Mouse (Mus musculus) neural tube, embryonic 15.5 days (tissue): ENCODE data around the gene Ier5l. TPM values are rescaled to one million over a fixed set of nuclear protein-coding genes. Genes with fewer than 3 reads are reported as not detected.

ENCODE experiments used
- ATAC-seq: fragments of 200-750 bp; cut with Nextera tagmentation; 2 replicates; pipeline ENCODE4 v1.8.0; 2017; ENCODE audit warnings: mild to moderate bottlenecking, moderate TSS enrichment, moderate library complexity; ENCODE audit not compliant: low FRiP score
- H3K27ac ChIP-seq: fragments of 300-500 bp; sonication (generic); replicated peaks from 2 replicates; pipeline ENCODE4 v1.5.1; 2015; ENCODE audit warnings: mild to moderate bottlenecking, inconsistent platforms
- H3K27me3 ChIP-seq: fragments of 300-500 bp; sonication (generic); replicated peaks from 2 replicates; pipeline ENCODE4 v1.6.1; 2015; ENCODE audit warnings: inconsistent platforms
- H3K36me3 ChIP-seq: fragments of 300-500 bp; sonication (generic); 2 replicates; pipeline ENCODE4 v1.6.1; 2015; ENCODE audit warnings: inconsistent platforms
- H3K4me1 ChIP-seq: fragments of 300-500 bp; sonication (generic); 2 replicates; pipeline ENCODE4 v1.6.1; 2015; ENCODE audit warnings: inconsistent platforms
- H3K4me2 ChIP-seq: fragments of 300-500 bp; sonication (generic); 2 replicates; pipeline ENCODE4 v1.6.1; 2015; ENCODE audit warnings: inconsistent platforms, mild to moderate bottlenecking, moderate library complexity
- H3K4me3 ChIP-seq: fragments of 300-500 bp; sonication (generic); replicated peaks from 2 replicates; pipeline ENCODE4 v1.5.1; 2015; ENCODE audit warnings: mild to moderate bottlenecking, inconsistent platforms
- H3K9ac ChIP-seq: fragments of 300-500 bp; sonication (generic); replicated peaks from 2 replicates; pipeline ENCODE4 v1.6.1; 2015; ENCODE audit warnings: mild to moderate bottlenecking, inconsistent platforms
- H3K9me3 ChIP-seq: fragments of 300-500 bp; sonication (generic); replicated peaks from 2 replicates; pipeline ENCODE4 v1.6.1; 2016; ENCODE audit warnings: inconsistent platforms
- WGBS: fragments of 180-500 bp; shearing (Covaris S2); methylation state at CpG from one replicate; pipeline ENCODE4 v1.1.7; 2015; ENCODE audit warnings: mixed read lengths; 5-methylcytosine and 5-hydroxymethylcytosine counted together
- polyA plus RNA-seq: library from polyadenylated mRNA; unstranded; fragments of >200 nt; fragmentation: Nextera tagmentation; extraction: Ambion mirVana; gene quantifications from 2 replicates; pipeline ENCODE4 v1.2.1, GENCODE M21; 2015

The Ier5l gene
- polyA plus RNA-seq, 1 experiment from 2014 or later = 1.9 TPM

DNA sequence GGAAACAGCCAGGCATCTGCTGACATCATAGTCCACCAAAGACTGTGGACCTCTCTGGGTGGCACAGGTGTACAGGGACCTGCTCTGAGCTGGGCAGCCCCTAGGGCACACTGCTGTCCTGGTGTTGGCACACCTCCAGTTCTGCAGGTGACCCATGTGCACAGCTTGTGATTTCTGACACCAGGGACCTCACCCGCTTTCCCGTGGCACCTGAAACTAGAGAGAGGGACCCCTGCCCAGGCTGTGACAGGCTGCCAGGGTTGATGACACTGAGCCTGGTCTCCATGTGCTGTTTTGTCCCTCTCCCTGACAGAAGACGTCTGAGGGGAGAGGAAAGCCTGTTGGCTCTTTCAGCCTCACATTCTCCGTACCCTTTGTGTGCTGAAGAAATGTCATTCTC, 36.2 kb downstream of the Ier5l start:
- no peaks in the 10 kb centered on the region for H3K27me3 ChIP-seq
- ATAC-seq = no peak
- H3K4me3 ChIP-seq = no peak overlapping the region
- H3K9me3 ChIP-seq = no peaks in the 10 kb centered on the region
- no peak overlapping the region for H3K9ac ChIP-seq
- peaks cover 49% of the 10 kb centered on the region for H3K36me3 ChIP-seq
- peaks cover 34% of the 10 kb centered on the region for H3K4me1 ChIP-seq
- no peak overlapping the region for H3K4me2 ChIP-seq
- no peak overlapping the region for H3K27ac ChIP-seq
- 92% methylated on average over 4 of the region's 4 CpGs for WGBS

DNA sequence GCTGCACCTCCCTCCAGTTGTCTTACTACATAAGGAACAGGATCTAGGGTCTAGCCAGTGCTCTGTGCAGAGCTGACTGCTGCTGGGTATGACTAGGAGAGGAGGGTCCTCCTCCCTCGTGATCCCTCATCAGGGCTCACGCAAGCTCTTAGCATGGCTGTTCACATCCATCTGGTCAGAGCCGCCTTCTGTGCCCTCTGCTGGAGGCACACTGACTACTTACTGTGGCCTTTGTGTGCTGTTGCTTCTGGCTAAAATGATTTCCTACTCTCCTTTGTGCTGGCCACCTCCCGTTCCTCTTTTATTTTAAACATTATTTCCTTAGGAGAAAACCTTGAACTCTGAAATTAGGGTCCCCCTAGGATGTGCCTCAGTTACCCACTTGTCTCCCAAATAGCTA, 37.2 kb downstream of the Ier5l start:
- H3K9ac ChIP-seq = no peak overlapping the region
- no peak overlapping the region for H3K4me2 ChIP-seq
- no peaks in the 10 kb centered on the region for H3K27me3 ChIP-seq
- WGBS = 89% methylated on average over 4 of the region's 4 CpGs
- H3K4me1 ChIP-seq = peaks cover 24% of the 10 kb centered on the region
- no peak overlapping the region for H3K4me3 ChIP-seq
- ATAC-seq = no peak
- no peak overlapping the region for H3K27ac ChIP-seq
- H3K36me3 ChIP-seq = peaks cover 58% of the 10 kb centered on the region
- H3K9me3 ChIP-seq = no peaks in the 10 kb centered on the region

DNA sequence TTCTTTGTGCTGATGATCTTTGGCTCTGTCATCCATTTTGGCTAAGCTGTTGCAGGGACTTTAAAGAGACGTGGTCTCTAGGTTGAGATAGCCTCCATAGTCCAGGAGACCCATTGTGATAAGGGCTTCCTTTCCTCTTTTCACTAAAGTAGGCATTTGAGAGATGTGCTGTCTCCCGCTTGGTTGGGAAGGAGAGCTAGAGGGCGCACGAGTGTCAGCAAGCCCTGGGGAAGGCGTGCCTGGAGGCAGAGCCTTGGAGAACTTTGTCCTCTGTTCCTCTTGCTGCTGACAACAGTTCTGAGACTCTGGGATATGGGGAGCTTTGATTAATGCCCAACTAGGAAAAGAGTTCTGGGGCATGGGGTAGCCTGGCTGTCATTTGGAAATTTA, 37.9 kb downstream of the Ier5l start:
- Histone ChIP-seq H3K9me3 (no peaks in the 10 kb centered on the region), H3K4me3 (no peak overlapping the region), H3K9ac (no peak overlapping the region), H3K36me3 (peaks cover 64% of the 10 kb centered on the region), H3K27me3 (no peaks in the 10 kb centered on the region), H3K4me2 (no peak overlapping the region), H3K4me1 (peaks cover 18% of the 10 kb centered on the region), H3K27ac (no peak overlapping the region)
- WGBS = 89% methylated on average over 5 of the region's 5 CpGs
- ATAC-seq = no peak

DNA sequence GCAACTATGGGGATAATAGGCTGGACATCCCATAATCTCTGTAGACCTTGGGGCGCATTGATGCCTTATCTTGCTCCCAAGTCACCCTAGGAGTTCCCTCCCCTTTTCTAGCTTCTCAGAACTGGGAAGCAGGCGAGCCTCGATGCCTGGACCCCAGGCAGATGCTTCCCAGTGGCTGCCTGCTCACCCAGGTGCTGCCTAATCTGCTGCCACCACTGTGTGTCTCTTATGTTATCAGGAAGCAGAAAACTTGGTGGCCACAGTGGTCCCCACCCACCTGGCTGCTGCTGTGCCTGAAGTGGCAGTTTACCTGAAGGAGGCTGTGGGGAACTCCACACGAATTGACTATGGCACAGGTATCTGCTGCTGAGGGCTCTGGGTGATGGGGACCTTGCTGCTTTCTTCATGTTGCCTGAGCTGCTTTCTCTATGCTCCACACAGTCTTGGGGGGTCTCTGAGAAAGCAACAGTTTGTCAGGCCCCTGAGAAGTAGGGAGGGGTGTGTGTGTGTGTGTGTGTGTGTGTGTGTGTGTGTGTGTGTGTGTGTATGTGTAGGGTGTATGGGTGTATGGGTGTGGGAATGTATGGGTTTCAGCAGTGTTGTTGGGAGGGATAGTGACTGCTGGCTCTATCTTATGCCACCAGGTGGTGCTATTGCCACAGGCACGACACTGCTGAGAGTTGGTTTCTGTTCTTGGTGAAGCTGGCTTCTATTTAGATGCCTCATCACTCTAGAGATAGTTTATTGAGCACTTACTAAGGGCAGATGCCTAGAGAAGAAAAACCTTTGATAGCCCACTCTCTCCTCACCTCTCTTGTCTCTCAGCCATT, 38.5 kb downstream of the Ier5l start:
- 0 out of 2 replicates have a peak overlapping the region, but pooled peaks have one; percentile 23 for H3K27ac ChIP-seq
- peak; percentile 76; the same call in 1 of the 2 replicates for ATAC-seq
- H3K9ac ChIP-seq = no peak overlapping the region
- H3K9me3 ChIP-seq = no peaks in the 10 kb centered on the region
- H3K4me2 ChIP-seq = no peak overlapping the region
- H3K36me3 ChIP-seq = peaks cover 70% of the 10 kb centered on the region
- no peak overlapping the region for H3K4me3 ChIP-seq
- no peaks in the 10 kb centered on the region for H3K27me3 ChIP-seq
- H3K4me1 ChIP-seq = peaks cover 12% of the 10 kb centered on the region
- WGBS = 60% methylated on average over 5 of the region's 5 CpGs

DNA sequence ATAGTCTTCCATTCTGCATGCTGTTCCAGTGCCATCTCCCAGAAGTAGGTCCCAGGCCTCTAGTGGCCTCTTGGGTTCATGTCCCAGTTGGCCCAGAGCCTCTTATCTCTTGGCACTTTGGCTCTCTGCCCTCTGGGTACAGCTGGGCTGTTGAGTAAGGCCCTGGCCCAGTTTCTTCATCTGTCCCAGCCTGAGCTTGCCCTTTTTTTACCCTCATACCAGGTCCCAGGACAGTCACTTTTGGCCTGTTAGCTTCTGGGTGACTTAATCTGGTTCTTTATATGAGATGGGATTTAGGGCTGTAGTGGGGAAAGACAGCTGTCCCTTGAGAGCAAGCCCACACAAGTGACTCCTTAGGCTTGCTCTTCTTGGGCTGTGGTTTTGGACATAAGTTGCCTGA, 44.9 kb downstream of the Ier5l start:
- peaks cover 76% of the 10 kb centered on the region for H3K36me3 ChIP-seq
- H3K4me2 ChIP-seq = no peak overlapping the region
- no peak for ATAC-seq
- no peak overlapping the region for H3K27ac ChIP-seq
- H3K27me3 ChIP-seq = no peaks in the 10 kb centered on the region
- H3K9ac ChIP-seq = no peak overlapping the region
- no peaks in the 10 kb centered on the region for H3K4me1 ChIP-seq
- no peak overlapping the region for H3K4me3 ChIP-seq
- no peaks in the 10 kb centered on the region for H3K9me3 ChIP-seq

Other genes with a start within 250 kb of the Ier5l start
- 47.5 and 49.1 TPM in 2 replicates for gene Lrrc8a, start 236.5 kb downstream of the Ier5l start, polyA plus RNA-seq
- 0.12 and 0.32 TPM in 2 replicates for gene Gm28035, start 233.7 kb downstream of the Ier5l start, polyA plus RNA-seq
- gene Phyhd1, start 208.0 kb downstream of the Ier5l start, polyA plus RNA-seq = 4.8 and 5.2 TPM in 2 replicates
- not detected in 2 replicates for gene Gm28038, start 193.2 kb downstream of the Ier5l start, polyA plus RNA-seq
- 37.4 and 38.5 TPM in 2 replicates for gene Dolk, start 187.9 kb downstream of the Ier5l start, polyA plus RNA-seq
- gene Nup188, start 187.8 kb downstream of the Ier5l start, polyA plus RNA-seq = 15.4 and 22.2 TPM in 2 replicates
- 174 and 200 TPM in 2 replicates for gene Sh3glb2, start 114.9 kb downstream of the Ier5l start, polyA plus RNA-seq
- 32.7 and 35.8 TPM in 2 replicates for gene Miga2, start 110.0 kb downstream of the Ier5l start, polyA plus RNA-seq
- gene Dolpp1, start 82.0 kb downstream of the Ier5l start, polyA plus RNA-seq = 59.0 and 63.2 TPM in 2 replicates
- gene Crat, start 58.4 kb downstream of the Ier5l start, polyA plus RNA-seq = 21.3 and 26.8 TPM in 2 replicates
- 138 and 145 TPM in 2 replicates for gene Ptpa, start 58.2 kb downstream of the Ier5l start, polyA plus RNA-seq
- gene Cstad, start 120.8 kb upstream of the Ier5l start, polyA plus RNA-seq = 0.31 and 0.83 TPM in 2 replicates